Mouse (Mus musculus) small intestine, adult 2 months (tissue): ENCODE measurements around the gene Gper1.

Experiments
- CTCF ChIP-seq: fragments of 200-500 bp; IDR thresholded peaks from 2 replicates; pipeline ENCODE4 v1.5.1; 2012; ENCODE audit warnings: low read depth, mild to moderate bottlenecking, control low read depth, inconsistent platforms, low read length, moderate library complexity, mixed read lengths; ENCODE audit not compliant: insufficient replicate concordance, insufficient read length; ENCODE audit errors: extremely low read depth
- POLR2A ChIP-seq: fragments of 200-500 bp; IDR thresholded peaks from 2 replicates; pipeline ENCODE4 v1.6.1; 2012; ENCODE audit warnings: low read depth, mild to moderate bottlenecking, control low read depth, inconsistent platforms, low read length, moderate library complexity

- no peak for TF ChIP-seq CTCF
- TF ChIP-seq POLR2A: no peak
These were observed 19.2 kb upstream of the Gper1 start for GRCm38 (mm10) chr5:139403692-139404260.
